Mouse (Mus musculus) fat pad, adult 2 months (tissue): ENCODE measurements around the gene Ddx25.

Experiments
- DNase-seq: peaks from one replicate; pipeline ENCODE4 v3.0.0-alpha.2; 2011; ENCODE audit warnings: low read depth, low spot score; ENCODE audit errors: extremely low read depth

Ddx25 gene

DNA sequence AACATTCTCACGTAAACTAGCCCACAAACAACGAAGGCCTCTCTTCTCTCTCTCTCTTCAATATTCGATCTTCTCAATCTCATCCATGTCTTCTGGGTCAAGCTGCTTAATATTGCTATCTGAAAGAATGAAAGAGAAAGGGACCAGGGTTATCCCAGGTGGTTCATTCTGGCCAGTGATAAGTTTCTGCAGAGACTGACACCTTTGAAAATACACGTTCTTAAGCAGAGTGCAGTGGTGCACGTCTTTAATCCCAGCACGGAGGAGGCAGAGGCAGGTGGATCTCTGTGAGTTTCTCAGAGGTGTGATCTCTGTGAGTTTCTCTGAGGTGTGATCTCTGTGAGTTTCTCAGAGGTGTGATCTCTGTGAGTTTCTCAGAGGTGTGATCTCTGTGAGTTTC lies 16.4 kb downstream of the Ddx25 start:
- no peak for DNase-seq

GRCm38 (mm10) chr9:35541488-35541887 lies 16.8 kb downstream of the Ddx25 start:
- DNase-seq: no peak

- DNase-seq: no peak
These were observed 17.3 kb downstream of the Ddx25 start for GRCm38 (mm10) chr9:35541024-35541423.

DNA sequence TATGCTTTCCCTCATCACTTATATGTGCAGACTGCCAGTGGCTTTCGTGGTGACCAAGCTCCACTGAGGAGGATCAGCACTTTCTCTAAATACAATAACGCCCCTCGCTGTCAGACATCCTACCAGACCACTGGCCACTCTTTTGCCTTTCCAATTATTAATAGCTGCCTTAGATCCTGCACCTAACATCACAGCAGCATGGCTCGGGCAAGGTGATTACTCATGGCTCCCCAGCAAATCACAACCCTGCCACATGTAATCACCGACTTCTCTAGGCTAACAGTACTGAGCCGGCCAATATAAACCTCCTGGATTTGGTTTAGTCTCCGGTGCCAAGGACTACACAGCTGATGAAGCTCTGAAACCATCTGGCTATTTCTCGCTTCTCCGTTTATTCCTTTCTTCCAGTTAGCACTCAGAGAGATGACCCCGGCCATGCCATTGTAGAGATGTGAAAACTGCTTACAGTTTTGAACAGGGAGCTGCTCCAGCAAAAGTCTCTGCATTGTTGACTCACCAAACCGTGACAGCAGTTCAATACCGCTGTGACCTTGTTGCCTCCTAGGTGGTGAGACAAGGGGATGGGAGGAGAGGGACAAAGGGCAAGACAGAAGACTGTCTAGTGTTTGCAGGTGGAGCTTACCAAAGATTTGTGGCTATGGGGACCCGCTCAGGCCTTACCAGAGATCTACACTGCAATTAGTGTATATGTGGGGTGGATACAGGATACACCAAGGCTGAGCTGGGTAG lies 19.2 kb downstream of the Ddx25 start:
- no peak for DNase-seq

DNA sequence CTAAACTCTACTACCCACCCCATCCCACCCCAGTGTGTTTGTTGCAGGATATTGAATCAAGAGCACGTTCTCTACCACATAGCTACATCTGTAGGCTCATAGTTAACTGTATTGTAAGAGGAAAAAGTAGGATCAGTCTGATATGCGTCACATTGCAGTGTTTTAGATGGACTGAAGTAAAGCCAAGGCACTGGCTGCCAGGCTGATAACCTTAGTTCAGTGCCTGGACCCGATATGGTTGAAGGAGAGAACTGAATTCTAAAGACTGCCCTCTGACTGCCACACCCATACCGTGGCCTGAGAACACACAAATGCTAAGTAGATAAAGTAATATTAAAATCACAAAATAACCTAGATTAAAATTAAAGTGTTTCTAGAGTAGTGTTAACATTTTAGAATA lies 22.5 kb downstream of the Ddx25 start:
- no peak for DNase-seq

DNA sequence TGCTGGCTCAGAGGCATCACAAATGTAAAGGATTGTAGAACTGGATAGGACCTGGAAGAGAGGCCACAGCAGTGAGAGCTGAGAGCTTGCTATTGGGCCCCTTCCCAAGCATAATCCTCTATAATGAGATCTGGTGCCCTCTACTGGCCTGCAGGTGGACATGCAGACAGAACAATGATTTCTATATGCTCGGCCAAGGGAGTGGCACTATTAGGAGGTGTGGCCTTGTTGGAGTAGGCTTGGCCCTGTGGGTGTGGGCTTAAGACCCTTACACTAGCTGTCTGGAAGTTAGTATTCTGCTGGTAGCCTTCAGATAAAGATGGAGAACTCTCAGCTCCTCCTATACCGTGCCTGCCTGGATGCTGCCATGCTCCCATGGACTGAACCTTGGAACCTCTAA lies 23.2 kb downstream of the Ddx25 start:
- DNase-seq: no peak

DNA sequence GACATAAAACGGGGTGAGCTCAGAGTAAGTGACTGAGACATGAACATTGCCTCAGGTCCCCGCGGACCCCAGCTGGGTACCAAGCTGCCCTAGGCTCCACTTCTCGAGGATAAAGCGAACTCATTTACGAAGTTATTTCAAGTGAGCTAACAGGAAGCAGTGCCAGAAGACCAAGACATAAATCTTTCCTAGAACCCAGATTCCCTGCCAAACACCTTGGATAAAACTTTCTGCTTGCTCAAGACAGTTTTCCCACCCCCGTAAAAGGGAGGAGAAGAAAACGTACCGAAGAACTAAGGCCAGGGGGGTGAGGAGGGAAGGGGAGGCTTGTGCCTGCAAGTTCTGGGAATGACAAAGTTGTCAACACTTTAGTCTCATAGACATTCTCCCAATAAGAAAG lies 25.1 kb downstream of the Ddx25 start:
- DNase-seq: peak; percentile 86

DNA sequence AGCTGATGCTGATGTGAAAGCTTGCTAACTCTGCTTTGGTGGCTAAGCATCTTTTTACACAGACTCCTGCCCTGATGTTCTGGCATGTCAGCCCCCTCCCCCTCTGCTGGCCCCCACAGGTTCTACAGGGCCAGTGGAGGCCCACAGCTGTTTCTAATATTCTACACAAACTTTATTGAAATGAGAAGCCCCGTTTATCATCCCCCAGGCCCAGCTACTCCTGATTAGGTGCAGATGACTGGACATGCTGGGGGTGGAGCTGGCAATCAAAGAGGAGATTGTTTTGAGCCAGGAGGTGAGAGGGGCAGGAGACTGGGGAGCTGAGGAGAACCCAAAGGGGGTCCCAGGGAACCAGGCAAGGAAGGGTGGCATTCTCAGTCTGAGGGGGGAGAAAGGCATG lies 28.5 kb downstream of the Ddx25 start:
- DNase-seq: no peak

GRCm38 (mm10) chr9:35529141-35529540 lies 29.2 kb downstream of the Ddx25 start:
- no peak for DNase-seq

GRCm38 (mm10) chr9:35523941-35524411 lies 34.4 kb downstream of the Ddx25 start:
- DNase-seq: no peak

DNA sequence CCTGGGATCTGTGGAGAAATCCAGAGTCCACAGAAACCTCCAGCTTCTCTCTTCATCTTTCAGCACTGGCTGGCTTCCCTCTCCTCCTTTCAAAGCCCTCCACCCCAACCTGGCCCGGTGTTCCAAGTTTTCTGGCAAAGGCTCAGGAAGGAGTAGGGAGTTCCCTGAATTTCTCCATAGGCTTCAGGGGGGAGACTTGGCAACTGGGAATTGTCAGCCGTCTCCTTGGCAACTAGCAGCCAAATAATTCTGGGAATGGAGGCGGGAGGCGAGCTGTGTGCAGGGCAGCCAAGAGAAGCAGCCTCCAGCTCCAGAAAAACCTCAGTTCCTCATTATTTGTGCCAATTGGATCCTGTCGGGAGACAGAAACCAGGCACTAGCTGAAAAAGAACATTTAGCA lies 34.8 kb downstream of the Ddx25 start:
- peak; percentile 73 for DNase-seq

DNA sequence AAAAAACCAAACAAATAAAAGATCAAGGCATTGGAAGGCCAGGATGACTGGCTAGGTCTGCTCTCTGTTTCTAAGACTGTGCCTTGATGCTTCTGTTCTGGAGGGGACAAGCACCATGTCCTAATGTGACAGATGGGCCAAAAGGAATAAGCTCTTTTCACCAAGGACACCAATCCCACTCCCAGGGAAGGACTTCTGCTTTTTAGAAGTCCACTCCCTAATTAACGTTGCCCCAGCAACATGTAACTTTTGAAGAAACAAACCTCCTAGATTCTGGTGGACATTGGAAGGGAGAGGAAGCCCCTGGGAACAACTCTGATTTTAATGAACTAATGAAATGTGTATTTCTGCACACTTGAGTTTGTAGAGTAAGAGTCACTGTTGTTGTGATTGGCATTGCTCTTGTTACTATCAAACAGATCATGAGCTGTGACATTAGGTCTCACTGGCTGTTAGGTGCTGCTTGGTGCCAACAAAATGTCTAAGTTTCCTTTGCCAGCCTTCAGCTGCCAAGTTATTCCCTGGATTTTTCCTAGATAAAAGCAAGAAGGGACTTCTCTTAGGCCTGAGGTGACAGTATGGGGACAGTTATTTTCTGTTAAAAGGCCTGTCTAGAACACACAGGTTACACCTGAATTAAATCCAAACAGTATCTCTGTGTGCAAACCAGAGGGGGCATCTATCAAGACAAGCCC lies 35.4 kb downstream of the Ddx25 start:
- peak; percentile 88 for DNase-seq

- no peak for DNase-seq
These were observed 36.1 kb downstream of the Ddx25 start for GRCm38 (mm10) chr9:35522241-35522640.

- no peak for DNase-seq
These were observed 37.5 kb downstream of the Ddx25 start for GRCm38 (mm10) chr9:35520631-35521348.

DNA sequence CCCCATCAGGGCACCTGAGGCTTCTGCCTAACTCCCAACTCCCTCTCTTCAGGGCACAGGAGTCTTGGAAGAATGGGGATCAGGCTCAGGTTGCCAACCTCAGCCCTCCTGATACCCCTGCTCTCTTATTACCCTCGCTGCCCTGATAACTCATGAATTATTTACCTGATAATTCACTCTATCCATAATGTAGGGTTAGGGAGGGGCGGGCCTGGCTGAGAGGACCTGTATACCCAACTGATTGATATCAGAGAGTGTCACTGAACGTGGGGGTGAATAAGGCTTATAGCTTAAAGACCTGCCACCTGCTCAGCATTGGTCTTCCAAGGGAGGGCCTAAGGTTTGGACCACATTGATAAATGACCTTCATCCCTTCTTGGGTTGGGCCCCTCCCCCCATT lies 40.2 kb downstream of the Ddx25 start, which contains the start of gene Gm1113:
Gm1113 (minus strand) TSS at position 101 of the 400 bp plus-strand sequence.
- DNase-seq: no peak

DNA sequence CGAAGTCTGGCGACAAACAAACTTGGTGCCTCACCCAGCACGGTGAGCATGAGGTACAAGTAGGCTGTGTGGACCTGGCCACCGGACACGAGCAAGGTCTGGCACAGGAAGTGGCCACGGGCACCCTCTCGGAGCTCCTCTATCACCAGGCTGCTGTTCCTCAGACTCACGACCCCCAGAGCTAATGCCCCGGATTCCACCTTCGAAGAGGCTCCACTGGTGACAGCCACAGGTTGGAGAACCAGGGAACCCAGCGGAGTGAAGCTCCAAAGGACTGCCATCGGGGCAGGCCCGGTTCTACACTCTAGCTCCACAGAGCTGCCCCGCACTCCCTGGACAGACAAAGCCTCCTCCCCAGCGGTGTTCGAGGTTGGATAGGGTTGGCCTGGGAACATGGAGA lies 41.6 kb downstream of the Ddx25 start:
- no peak for DNase-seq

DNA sequence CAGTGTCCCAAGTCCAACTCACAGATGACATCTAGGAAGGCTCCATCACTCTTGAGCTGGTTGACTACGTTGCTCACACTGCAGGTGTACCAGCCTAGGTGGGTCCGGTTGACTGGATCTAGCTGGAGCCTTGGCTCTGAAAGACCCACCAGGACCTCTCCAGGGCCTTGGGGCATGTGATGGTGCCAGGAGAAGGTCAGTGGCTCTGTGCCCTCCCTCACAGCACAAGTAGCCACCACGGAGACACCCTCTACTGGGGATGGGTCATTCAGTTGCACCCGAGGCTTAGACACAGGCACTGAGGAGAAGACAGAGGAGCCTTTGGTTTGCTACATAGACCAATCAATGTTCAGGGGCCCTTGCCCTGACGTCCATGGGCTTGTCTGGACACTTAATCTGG lies 42.1 kb downstream of the Ddx25 start:
- no peak for DNase-seq

DNA sequence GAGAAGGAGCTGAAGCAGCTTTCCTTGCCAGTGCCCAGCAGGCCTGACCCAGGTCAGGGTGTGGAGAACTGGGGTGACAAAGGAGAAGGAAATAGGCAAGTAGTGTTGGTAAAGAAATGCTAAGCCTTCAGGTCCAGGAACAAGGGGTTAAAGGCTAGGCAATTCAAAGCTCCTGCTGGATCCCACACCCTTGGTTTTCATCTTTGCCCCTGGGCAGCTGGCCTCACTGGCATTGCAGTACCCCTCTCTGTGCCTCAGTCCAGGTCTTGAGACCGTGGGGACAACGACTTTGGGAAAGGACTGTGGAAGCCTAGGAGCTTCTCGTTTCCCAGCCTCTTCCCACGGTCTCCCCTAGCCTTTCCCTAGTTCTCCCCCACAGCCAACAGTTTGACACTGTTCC lies 44.4 kb downstream of the Ddx25 start:
- DNase-seq: no peak

DNA sequence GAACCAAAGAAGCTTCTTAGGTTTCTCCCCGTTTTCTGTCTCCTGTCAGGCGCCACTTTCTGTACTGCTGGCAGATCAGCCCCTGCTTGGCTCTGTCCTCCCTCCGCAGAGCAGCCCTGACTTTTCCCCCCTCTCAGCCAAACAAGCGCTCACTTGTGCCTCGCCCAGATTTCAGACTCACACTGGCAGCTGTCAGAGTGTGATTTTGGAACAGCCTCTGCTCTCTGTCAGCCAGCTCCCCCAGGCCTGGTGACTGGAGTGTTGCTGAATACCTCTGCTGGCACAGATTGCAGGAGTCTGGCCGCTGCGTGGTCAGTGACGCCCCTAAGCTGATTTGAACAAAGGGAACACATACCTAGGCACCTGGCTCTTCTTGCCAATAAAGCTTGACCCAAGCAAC lies 50.1 kb downstream of the Ddx25 start:
- no peak for DNase-seq

- DNase-seq: no peak
These were observed 55.8 kb downstream of the Ddx25 start for GRCm38 (mm10) chr9:35502361-35503000.

- DNase-seq: no peak
These were observed 58.4 kb downstream of the Ddx25 start for GRCm38 (mm10) chr9:35499946-35500345.
